Mouse (Mus musculus) retina, postnatal 1 day (tissue): ENCODE measurements around the gene Lgr5.

Source experiments
- DNase-seq: peaks from one replicate; pipeline ENCODE4 v3.0.0-alpha.2; 2012

The Lgr5 gene

GRCm38 (mm10) chr10:115505155-115505554 is 82.4 kb downstream of the Lgr5 start:
- DNase-seq, result no peak

GRCm38 (mm10) chr10:115493778-115494141 is 93.8 kb downstream of the Lgr5 start:
- no peak for DNase-seq

GRCm38 (mm10) chr10:115492956-115493777 is 94.4 kb downstream of the Lgr5 start:
- peak; percentile 11 for DNase-seq

GRCm38 (mm10) chr10:115491803-115492510 is 95.6 kb downstream of the Lgr5 start:
- DNase-seq, result no peak

GRCm38 (mm10) chr10:115485602-115486001 is 102.0 kb downstream of the Lgr5 start:
- no peak for DNase-seq

GRCm38 (mm10) chr10:115484660-115485059 is 102.9 kb downstream of the Lgr5 start:
- DNase-seq, result no peak

- DNase-seq, result peak; percentile 73
Measured at GRCm38 (mm10) chr10:115478441-115479141, 109.0 kb downstream of the Lgr5 start.

- DNase-seq, result no peak
Measured at GRCm38 (mm10) chr10:115476506-115476905, 111.1 kb downstream of the Lgr5 start.

GRCm38 (mm10) chr10:115475000-115475550 is 112.5 kb downstream of the Lgr5 start:
- DNase-seq, result no peak

GRCm38 (mm10) chr10:115473213-115473961 is 114.2 kb downstream of the Lgr5 start:
- DNase-seq, result no peak

GRCm38 (mm10) chr10:115470621-115471334 is 116.8 kb downstream of the Lgr5 start:
- DNase-seq, result no peak

GRCm38 (mm10) chr10:115469040-115469439 is 118.5 kb downstream of the Lgr5 start:
- DNase-seq, result peak; percentile 78

- DNase-seq, result no peak
Measured at GRCm38 (mm10) chr10:115468632-115469031, 118.9 kb downstream of the Lgr5 start.

GRCm38 (mm10) chr10:115467985-115468384 is 119.6 kb downstream of the Lgr5 start:
- DNase-seq, result no peak

GRCm38 (mm10) chr10:115465778-115466177 is 121.8 kb downstream of the Lgr5 start:
- DNase-seq, result no peak

GRCm38 (mm10) chr10:115465072-115465471 is 122.5 kb downstream of the Lgr5 start:
- no peak for DNase-seq

- DNase-seq, result no peak
Measured at GRCm38 (mm10) chr10:115462646-115463045, 124.9 kb downstream of the Lgr5 start.

GRCm38 (mm10) chr10:115457368-115458021 is 130.1 kb downstream of the Lgr5 start:
- DNase-seq, result no peak

GRCm38 (mm10) chr10:115448614-115449013 is 139.0 kb downstream of the Lgr5 start:
- no peak for DNase-seq

- DNase-seq, result peak; percentile 11
Measured at GRCm38 (mm10) chr10:115437286-115437685, 150.3 kb downstream of the Lgr5 start.

- DNase-seq, result peak; percentile 37
Measured at GRCm38 (mm10) chr10:115425351-115425750, 162.2 kb downstream of the Lgr5 start.
